Mouse (Mus musculus) cortical plate, adult 2 months (tissue): ENCODE measurements around the gene Vps45.

Source experiments
- CTCF ChIP-seq: fragments of 200-500 bp; IDR thresholded peaks from 2 replicates; pipeline ENCODE4 v1.5.1; 2011; ENCODE audit warnings: mild to moderate bottlenecking, control low read depth, low read length; ENCODE audit not compliant: insufficient read depth; ENCODE audit errors: extremely low read depth
- POLR2A ChIP-seq: fragments of 200-500 bp; IDR thresholded peaks from 2 replicates; pipeline ENCODE4 v1.6.1; 2011; ENCODE audit warnings: mild to moderate bottlenecking, low read length, control low read depth; ENCODE audit not compliant: insufficient read depth; ENCODE audit errors: extremely low read depth

DNA sequence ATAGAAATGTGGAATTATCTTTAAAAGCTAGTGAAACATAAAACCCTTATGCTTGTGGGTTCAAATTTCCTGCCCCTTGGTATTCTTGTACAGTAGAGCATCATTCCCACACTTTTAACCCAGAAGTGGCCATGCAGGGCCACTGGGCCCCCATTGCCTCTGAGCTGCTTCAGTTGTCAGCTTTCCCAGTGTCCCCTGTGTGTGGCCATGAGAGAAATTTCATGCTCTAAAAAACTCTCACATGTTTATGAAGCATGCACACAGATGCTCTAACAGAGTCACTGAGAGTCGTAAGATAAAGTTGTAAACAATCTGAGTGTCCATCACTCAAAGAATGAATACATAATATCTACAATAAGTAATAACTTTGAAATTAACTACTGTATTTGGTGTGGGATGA, 1.9 kb upstream of the Vps45 start:
- no peak for TF ChIP-seq CTCF
- TF ChIP-seq POLR2A: no peak
